Mouse (Mus musculus): ENCODE results near the gene Prss56. TPM values are rescaled to one million over a fixed set of nuclear protein-coding genes. Genes with fewer than 3 reads are reported as not detected.

Gene Prss56
- polyA plus RNA-seq, 1 experiment from 2014 or later = 0.07 TPM

GRCm38 (mm10) chr1:87190429-87190828, 7.3 kb downstream of the Prss56 start, which contains the start of gene Chrnd:
Chrnd (plus strand) TSS chr1:87190607.
- Histone ChIP-seq H3K36me3 (ENCODE audit: insufficient read depth, low read length) (no peaks in the 10 kb centered on the region), H3K4me3 (replicated peaks; ENCODE audit: low read depth, low read length) (no peak within 1 kb of the TSS), H3K27ac (no peak within 1 kb of the TSS), H3K9me3 (replicated peaks; ENCODE audit: low read length) (no peaks in the 10 kb centered on the region), H3K9ac (ENCODE audit: low read depth, low read length) (no peak within 1 kb of the TSS), H3K4me2 (ENCODE audit: low read length) (no peak within 1 kb of the TSS), H3K27me3 (ENCODE audit: insufficient read depth, low read length) (peaks cover 13% of the 10 kb centered on the region), H3K4me1 (replicated peaks; ENCODE audit: insufficient read depth, low read length) (no peaks in the 10 kb centered on the region)
- ATAC-seq (replicated peaks; ENCODE audit: low FRiP score, low read depth) (0 out of 2 replicates have a peak, but pooled peaks have one; percentile 17), DNase-seq (ENCODE audit: low spot score) (no peak)
- TF ChIP-seq CTCF (IDR thresholded peaks at IDR 0.05; ENCODE audit: low read depth) = no peak
- WGBS = 24% methylated on average over 4 of the region's 4 CpGs

- 68% methylated on average over 9 of the region's 9 CpGs for whole genome bisulfite sequencing
- H3K9me3 ChIP-seq (replicated peaks; ENCODE audit: low read length) = no peaks in the 10 kb centered on the region
- H3K27ac ChIP-seq = no peak overlapping the region
- no peak overlapping the region for H3K9ac ChIP-seq (ENCODE audit: low read depth, low read length)
- H3K27me3 ChIP-seq (ENCODE audit: insufficient read depth, low read length) = no peaks in the 10 kb centered on the region
- TF ChIP-seq CTCF (IDR thresholded peaks at IDR 0.05; ENCODE audit: low read depth) = no peak
- H3K4me1 ChIP-seq (replicated peaks; ENCODE audit: insufficient read depth, low read length) = no peaks in the 10 kb centered on the region
- ATAC-seq (replicated peaks; ENCODE audit: low FRiP score, low read depth) (no peak), DNase-seq (ENCODE audit: low spot score) (no peak)
- no peak overlapping the region for H3K4me3 ChIP-seq (replicated peaks; ENCODE audit: low read depth, low read length)
- H3K36me3 ChIP-seq (ENCODE audit: insufficient read depth, low read length) = no peaks in the 10 kb centered on the region
- no peak overlapping the region for H3K4me2 ChIP-seq (ENCODE audit: low read length)
Observed at GRCm38 (mm10) chr1:87197296-87197695, 14.2 kb downstream of the Prss56 start.

DNA sequence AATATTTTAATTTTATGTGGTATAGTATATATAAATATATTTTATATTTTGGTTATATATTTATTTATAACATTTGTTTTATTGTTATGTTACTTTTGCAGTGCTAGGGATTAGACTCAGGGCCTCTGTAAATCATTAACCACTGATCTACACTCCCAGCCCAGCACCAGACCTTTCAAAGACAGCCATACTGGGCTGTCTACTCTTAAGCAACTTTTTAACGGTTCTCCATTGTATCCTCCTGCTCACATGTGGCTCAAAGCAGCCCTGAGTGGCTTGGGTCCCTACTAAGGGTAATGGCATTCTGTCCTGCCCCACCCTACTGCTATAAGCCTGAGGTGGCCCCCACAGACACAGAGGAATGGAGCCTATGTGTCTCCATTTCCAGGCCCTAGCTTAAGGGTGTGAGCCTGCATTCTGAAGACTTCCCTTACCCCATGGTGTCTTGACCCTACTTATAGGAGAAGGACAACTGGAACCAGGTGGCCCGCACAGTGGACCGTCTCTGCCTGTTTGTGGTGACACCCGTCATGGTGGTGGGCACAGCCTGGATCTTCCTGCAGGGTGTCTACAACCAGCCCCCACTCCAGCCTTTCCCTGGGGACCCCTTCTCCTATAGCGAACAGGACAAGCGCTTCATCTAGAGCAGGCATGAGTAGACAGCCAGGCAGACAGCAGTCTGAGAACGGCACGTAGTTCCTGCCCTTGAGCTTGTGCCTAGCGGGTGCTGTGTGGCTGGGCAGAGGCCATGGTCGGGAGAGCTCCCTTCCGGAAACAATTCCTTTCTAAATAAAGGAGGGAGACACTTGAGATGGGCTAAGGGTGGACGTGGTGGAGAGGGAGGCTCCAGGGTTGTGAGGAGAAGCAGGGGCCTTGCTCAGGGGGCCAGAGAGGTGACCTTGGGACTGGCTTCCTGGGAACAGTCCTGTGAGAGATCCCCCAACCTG, 15.3 kb downstream of the Prss56 start:
- Histone ChIP-seq H3K4me2 (ENCODE audit: low read length) (no peak overlapping the region), H3K9ac (ENCODE audit: low read depth, low read length) (no peak overlapping the region), H3K27ac (no peak overlapping the region), H3K36me3 (ENCODE audit: insufficient read depth, low read length) (no peaks in the 10 kb centered on the region), H3K4me1 (replicated peaks; ENCODE audit: insufficient read depth, low read length) (no peaks in the 10 kb centered on the region), H3K27me3 (ENCODE audit: insufficient read depth, low read length) (no peaks in the 10 kb centered on the region), H3K4me3 (replicated peaks; ENCODE audit: low read depth, low read length) (no peak overlapping the region), H3K9me3 (replicated peaks; ENCODE audit: low read length) (no peaks in the 10 kb centered on the region)
- ATAC-seq (replicated peaks; ENCODE audit: low FRiP score, low read depth) = no peak
- TF ChIP-seq CTCF (IDR thresholded peaks at IDR 0.05; ENCODE audit: low read depth) = no peak
- WGBS = 51% methylated on average over 12 of the region's 12 CpGs
- DNase-seq (ENCODE audit: low spot score) = no peak

GRCm38 (mm10) chr1:87200811-87201210, 17.7 kb downstream of the Prss56 start:
- H3K4me1 ChIP-seq (replicated peaks; ENCODE audit: insufficient read depth, low read length) = no peaks in the 10 kb centered on the region
- DNase-seq (ENCODE audit: low spot score) = no peak
- H3K9ac ChIP-seq (ENCODE audit: low read depth, low read length) = no peak overlapping the region
- no peak overlapping the region for H3K4me3 ChIP-seq (replicated peaks; ENCODE audit: low read depth, low read length)
- no peak overlapping the region for H3K27ac ChIP-seq
- H3K9me3 ChIP-seq (replicated peaks; ENCODE audit: low read length) = no peaks in the 10 kb centered on the region
- H3K4me2 ChIP-seq (ENCODE audit: low read length) = no peak overlapping the region
- ATAC-seq (replicated peaks; ENCODE audit: low FRiP score, low read depth) = no peak
- no peak for TF ChIP-seq CTCF (IDR thresholded peaks at IDR 0.05; ENCODE audit: low read depth)
- no peaks in the 10 kb centered on the region for H3K27me3 ChIP-seq (ENCODE audit: insufficient read depth, low read length)
- WGBS = 54% methylated on average over 2 of the region's 2 CpGs
- H3K36me3 ChIP-seq (ENCODE audit: insufficient read depth, low read length) = no peaks in the 10 kb centered on the region

- H3K4me2 ChIP-seq (ENCODE audit: low read length) = no peak overlapping the region
- no peak overlapping the region for H3K9ac ChIP-seq (ENCODE audit: low read depth, low read length)
- no peaks in the 10 kb centered on the region for H3K9me3 ChIP-seq (replicated peaks; ENCODE audit: low read length)
- H3K36me3 ChIP-seq (ENCODE audit: insufficient read depth, low read length) = no peaks in the 10 kb centered on the region
- no peak overlapping the region for H3K4me3 ChIP-seq (replicated peaks; ENCODE audit: low read depth, low read length)
- ATAC-seq (replicated peaks; ENCODE audit: low FRiP score, low read depth) = no peak
- H3K27me3 ChIP-seq (ENCODE audit: insufficient read depth, low read length) = no peaks in the 10 kb centered on the region
- DNase-seq (ENCODE audit: low spot score) = no peak
- no peak for TF ChIP-seq CTCF (IDR thresholded peaks at IDR 0.05; ENCODE audit: low read depth)
- H3K27ac ChIP-seq = no peak overlapping the region
- no peaks in the 10 kb centered on the region for H3K4me1 ChIP-seq (replicated peaks; ENCODE audit: insufficient read depth, low read length)
- WGBS = 61% methylated on average over 1 of the region's 1 CpGs
Observed at GRCm38 (mm10) chr1:87201848-87202247, 18.7 kb downstream of the Prss56 start.

DNA sequence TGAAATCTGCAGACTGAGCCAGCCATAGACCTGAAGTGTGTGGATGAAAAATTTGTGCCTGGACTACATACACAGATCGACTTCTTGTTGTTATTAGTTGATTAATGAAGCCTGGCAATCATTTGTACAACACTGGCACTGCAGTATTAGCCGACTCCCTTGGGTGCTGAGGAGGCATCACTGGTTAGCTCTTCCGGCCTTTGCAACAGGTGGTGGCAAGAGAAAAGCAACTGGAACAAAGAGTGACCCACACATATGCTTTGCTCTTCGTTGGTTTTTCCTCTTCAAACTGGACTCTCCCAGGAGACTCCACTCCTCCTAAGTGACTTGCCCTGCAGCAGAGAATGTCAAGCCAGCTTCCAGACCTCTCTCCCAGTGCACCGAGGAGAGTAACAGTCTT, 20.7 kb downstream of the Prss56 start:
- DNase-seq (ENCODE audit: low spot score) (no peak), ATAC-seq (replicated peaks; ENCODE audit: low FRiP score, low read depth) (no peak)
- no peak overlapping the region for H3K27ac ChIP-seq
- H3K27me3 ChIP-seq (ENCODE audit: insufficient read depth, low read length) = peaks cover 6% of the 10 kb centered on the region; the same call in 1 of the 2 replicates
- no peaks in the 10 kb centered on the region for H3K9me3 ChIP-seq (replicated peaks; ENCODE audit: low read length)
- H3K36me3 ChIP-seq (ENCODE audit: insufficient read depth, low read length) = no peaks in the 10 kb centered on the region
- H3K4me1 ChIP-seq (replicated peaks; ENCODE audit: insufficient read depth, low read length) = no peaks in the 10 kb centered on the region
- H3K9ac ChIP-seq (ENCODE audit: low read depth, low read length) = no peak overlapping the region
- no peak overlapping the region for H3K4me3 ChIP-seq (replicated peaks; ENCODE audit: low read depth, low read length)
- no peak for TF ChIP-seq CTCF (IDR thresholded peaks at IDR 0.05; ENCODE audit: low read depth)
- WGBS = 78% methylated on average over 5 of the region's 5 CpGs
- no peak overlapping the region for H3K4me2 ChIP-seq (ENCODE audit: low read length)

All from kidney, postnatal 0 days (tissue).